Mouse (Mus musculus): ENCODE data around the gene Pde4b.

Pde4b gene

GRCm38 (mm10) chr4:102297558-102297957, 210.2 kb downstream of the Pde4b start:
- no peak for DNase-seq

- DNase-seq = no peak
These were observed 215.2 kb downstream of the Pde4b start for GRCm38 (mm10) chr4:102302568-102302967.

- DNase-seq = no peak
These were observed 220.4 kb downstream of the Pde4b start for GRCm38 (mm10) chr4:102307661-102308297.

- DNase-seq = no peak
These were observed 223.3 kb downstream of the Pde4b start for GRCm38 (mm10) chr4:102310630-102311029.

- no peak for DNase-seq
These were observed 228.7 kb downstream of the Pde4b start for GRCm38 (mm10) chr4:102316011-102316410.

- DNase-seq = no peak
These were observed 229.4 kb downstream of the Pde4b start for GRCm38 (mm10) chr4:102316699-102317285.

DNA sequence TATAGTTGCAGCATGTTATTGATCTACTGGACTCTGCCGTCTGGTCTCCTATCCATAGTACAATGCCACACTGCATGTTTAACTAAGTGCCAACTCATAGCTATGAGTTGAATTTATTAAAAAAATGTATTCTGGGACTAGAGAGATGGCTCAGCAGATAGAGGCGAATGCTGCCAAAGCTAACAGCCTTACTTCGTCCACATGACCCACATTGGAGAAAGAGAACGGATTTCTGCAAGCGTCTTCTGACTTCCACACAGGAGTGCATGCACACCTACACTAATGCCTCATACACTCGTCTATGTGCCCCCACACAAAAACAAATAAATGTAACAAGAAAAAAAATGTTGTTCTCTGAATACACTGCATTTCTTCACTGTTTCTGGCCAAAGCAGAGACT, 231.3 kb downstream of the Pde4b start:
- DNase-seq = peak; percentile 28

DNA sequence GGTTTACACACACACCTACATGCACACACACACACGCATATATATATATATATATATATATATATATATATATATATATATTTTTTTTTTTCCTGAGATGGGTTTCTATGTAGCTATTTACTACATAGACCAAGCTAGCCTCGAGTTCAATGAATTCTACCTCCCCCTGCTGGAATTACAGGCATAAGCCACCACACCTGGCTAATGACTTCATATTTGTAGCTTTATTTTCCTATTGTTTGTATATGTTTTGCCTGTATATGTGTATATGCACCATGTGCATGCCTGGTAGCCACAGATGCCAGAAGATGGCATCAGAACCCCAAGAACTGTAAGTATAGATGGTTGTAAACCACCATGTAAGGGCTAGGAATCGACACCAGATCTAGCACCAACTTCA, 234.0 kb downstream of the Pde4b start:
- DNase-seq = no peak

GRCm38 (mm10) chr4:102332386-102332785, 245.0 kb downstream of the Pde4b start:
- DNase-seq = no peak

DNA sequence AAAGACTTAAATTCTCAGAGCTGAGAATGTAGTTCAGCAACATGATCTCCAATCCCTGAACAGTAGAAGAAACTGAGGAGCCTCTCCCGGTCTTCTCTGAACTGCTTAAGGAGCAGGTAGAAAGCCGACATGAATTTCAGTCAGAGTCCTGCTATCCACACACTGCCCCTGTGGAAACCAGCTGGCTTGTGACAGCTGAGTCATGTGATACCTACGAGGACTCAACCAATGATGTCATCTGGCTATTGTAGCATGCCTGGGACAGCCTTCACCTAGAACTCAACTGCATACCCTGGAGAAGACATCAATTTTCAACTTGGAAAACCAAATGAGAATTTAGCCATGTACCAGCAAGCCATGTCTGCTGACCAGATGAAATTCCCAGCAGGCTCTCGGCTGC, 245.5 kb downstream of the Pde4b start:
- DNase-seq = no peak

GRCm38 (mm10) chr4:102346911-102347492, 259.7 kb downstream of the Pde4b start:
- DNase-seq = no peak

DNA sequence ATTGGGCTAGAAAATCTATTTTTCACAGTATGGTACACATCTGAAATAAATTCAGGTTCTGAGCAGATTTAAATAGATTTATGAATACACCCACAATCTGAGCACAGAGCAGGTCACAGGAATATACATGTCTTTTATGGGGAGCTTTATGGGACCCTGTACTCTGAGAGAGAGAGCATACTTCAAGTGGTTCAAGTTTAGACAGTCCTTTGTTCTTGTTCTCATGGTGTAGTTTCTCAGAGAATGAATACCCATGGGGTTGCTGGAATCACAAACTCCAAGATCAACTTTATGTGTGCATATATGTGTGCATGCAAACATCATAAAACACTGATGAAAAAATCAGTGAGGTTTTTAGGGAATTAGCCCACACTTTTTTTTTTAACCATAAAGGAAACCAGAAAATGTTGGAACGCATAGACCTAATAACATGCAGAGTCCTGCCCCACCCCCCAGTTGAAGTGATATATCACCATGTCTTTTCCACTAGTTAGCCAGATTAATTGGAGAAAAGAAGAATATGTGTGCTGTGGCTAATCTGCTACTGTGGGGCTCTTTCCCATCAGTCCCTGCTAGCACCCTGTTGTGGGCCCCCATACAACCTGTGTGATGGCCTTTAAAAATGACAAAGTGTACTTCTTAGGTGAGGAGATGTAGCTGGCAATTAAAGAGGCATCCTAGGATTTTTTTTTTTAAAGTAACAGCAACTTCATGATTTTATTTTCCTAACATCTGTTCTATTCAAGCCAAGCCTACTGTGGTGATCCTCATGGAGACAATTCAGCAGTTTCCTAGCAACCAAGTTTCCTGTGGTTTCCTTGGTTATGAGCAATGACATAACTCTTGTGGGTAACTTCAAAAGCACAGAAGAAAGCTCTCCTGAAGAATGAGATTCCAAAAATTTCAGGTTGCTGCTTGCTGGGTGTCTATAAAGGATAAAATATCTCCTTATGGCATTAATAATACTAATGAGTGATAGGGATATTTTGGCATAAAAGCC, 264.4 kb downstream of the Pde4b start:
- DNase-seq = no peak

DNA sequence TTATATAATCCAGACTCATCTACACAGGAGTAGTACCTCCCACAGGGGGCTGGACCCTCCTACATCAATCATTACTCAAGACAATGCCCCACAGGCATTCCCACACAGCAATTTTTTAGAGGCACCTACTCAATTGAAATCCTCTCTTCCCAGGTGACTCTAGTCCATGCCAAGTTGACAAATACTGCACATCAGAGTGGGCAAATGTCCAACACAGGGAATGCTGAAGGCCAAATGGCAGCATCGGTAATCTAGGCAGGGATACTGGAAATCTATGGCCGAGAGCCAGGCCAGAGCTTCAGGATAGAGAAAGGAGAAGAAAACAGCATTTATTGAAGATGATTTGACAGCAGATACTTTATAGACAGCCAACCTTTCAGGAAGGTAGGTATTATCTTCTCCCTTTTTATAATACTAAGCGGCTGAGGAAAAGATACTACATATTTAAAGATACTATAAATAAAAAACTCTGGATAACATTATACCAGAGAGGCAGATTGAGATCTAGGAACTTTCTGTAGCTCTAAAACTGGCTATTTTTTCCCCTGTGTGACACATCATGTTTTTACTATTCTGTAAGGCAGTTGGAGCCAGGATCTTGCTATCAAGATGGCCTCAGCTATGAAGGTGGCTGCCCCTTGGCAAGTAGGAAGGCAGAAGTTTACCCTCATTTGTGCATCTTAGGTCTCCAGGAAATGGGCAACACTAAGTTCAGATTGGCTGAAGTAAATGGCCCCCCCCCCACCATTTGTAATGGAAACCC, 266.5 kb downstream of the Pde4b start:
- DNase-seq = peak; percentile 90

DNA sequence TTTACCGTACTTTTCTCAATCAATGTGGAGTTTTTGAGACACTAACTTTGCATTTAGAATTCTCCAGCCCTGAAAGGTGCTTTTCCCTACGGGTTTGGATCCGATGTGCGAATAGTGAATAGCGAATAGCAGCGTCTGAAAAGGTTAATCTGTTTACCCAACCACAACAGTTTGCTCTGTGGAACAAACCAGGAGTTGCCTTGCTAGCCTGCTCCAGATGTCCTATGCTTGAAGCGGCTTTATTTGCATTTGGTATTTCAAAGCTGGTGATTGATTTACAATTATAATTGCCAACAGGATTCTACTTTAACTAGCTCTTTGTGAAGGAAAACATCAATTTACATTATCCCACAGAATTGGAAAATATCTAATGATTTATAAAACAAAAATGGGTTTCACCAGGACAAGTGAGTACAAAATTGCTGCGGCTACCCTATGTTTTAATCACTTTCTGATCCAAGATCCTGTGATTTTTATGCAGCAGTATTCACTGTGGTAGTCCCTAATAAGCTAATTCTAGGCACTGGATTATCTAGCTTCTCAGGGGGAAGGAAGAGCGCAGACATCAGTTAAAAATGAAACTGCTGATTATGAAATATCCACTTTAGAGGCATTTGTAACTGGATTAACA, 280.9 kb downstream of the Pde4b start:
- DNase-seq = no peak

GRCm38 (mm10) chr4:102374614-102375013, 287.3 kb downstream of the Pde4b start:
- no peak for DNase-seq

DNA sequence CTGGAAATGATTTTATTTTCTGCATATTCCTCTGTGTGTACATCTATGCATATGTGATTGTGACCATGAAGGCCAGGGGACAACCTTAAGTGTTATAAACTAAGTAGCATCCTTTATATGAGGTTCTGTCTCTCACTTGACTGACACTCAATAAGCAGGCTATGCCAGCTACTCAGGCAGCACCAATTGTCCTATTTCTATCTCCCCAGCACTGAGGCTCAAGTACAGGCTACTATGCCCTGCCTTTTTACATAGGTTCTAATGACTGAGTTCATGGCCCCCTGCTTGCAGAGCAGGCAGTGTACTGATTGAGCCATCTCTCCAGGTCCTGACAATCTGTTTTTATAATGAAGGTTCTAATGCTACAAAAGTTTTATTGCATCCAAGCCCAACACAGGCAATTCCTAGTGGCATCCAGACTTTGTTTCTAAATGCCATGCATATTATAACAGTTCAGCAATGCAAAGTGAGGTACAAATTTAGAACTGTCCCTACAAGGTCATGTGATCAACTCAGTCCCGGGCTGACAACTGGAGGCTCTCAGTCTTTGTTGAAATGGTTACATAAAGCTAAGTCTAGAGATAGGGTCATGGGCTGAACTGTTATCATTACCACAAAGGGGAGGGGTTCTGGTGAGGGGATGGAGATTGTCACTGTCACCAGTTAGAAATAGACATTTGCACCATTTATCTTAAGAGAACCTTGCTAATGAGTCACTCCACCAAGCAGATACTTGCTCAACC, 295.6 kb downstream of the Pde4b start:
- no peak for DNase-seq

- DNase-seq = no peak
These were observed 306.3 kb downstream of the Pde4b start for GRCm38 (mm10) chr4:102393605-102394004.

GRCm38 (mm10) chr4:102397334-102397733, 310.0 kb downstream of the Pde4b start:
- no peak for DNase-seq

- DNase-seq = no peak
These were observed 311.2 kb downstream of the Pde4b start for GRCm38 (mm10) chr4:102398512-102398911.

DNA sequence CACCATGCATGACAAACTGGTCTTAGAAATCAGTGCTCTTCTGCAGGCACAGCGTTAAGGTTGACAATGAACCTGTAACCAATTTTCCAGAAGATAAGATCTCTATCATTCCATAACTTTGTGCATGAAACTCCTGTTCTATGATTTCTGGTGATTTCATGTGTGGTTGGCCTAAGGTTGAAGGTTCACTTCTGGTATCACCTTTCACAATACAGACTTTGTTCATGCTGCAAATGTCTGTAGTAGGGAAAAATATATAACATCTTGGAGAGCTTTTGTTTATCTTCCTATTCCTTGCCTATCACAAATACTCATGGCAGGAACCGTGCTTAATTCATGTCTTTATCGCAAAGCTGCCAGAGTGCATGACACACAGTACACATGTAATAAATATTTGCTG, 319.5 kb downstream of the Pde4b start:
- no peak for DNase-seq

DNA sequence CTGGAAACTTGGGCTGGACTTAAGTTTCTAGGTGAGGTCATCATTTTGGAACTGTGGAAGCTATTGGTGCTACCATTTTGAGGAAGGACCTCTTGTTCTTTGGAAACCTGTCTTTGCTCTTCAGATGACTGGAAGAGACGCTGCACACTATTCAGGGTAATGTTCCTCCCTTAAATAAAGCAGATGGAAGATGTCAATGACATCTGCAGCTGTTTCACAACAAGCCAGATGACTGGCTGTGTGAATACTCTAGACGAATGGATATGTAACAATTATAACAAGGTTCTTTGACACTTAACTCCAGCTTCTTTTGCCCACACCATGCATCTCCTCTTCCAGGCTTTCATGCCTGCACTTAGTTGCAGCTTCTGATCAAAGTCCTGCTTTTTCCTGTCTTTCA, 320.8 kb downstream of the Pde4b start:
- no peak for DNase-seq
